Mouse (Mus musculus): ENCODE results near the gene Eef1b2. TPM values are rescaled to one million over a fixed set of nuclear protein-coding genes. Genes with fewer than 3 reads are reported as not detected.
A peak's percentile ranks its signal among the peaks of the same experiment; 100 is the strongest.

Gene Eef1b2
- polyA plus RNA-seq, 1 experiment from 2014 or later: 502 TPM

- Histone ChIP-seq H3K4me3 (ENCODE audit: low read depth, low read length) (no peak within 1 kb of the TSS), H3K36me3 (ENCODE audit: control insufficient read depth, insufficient read depth, low read length) (no peaks in the 10 kb centered on the region), H3K27ac (ENCODE audit: low read depth, low read length) (no peak within 1 kb of the TSS), H3K4me1 (replicated peaks; ENCODE audit: control insufficient read depth, insufficient read depth, low read length) (peaks cover 2% of the 10 kb centered on the region; the same call in 1 of the 2 replicates), H3K27me3 (ENCODE audit: control insufficient read depth, insufficient read depth, low read length) (no peaks in the 10 kb centered on the region), H3K4me2 (ENCODE audit: low read depth, low read length, severe bottlenecking) (peak within 1 kb of the TSS; percentile 40; the same call in 1 of the 2 replicates), H3K9me3 (ENCODE audit: control insufficient read depth, low read length) (no peaks in the 10 kb centered on the region), H3K9ac (ENCODE audit: low read length) (peak within 1 kb of the TSS; percentile 43)
- WGBS: 26% methylated on average over 3 of the region's 3 CpGs
- ATAC-seq (replicated peaks; ENCODE audit: low FRiP score) (no peak), DNase-seq (ENCODE audit: low spot score) (no peak)
Observed at GRCm38 (mm10) chr1:63214271-63214558, 37.6 kb downstream of the Eef1b2 start, which contains the start of gene Gpr1. TSS of gene Gpr1 (minus strand) at chr1:63214543.

GRCm38 (mm10) chr1:63214631-63215030, 38.0 kb downstream of the Eef1b2 start:
- Histone ChIP-seq H3K27me3 (ENCODE audit: control insufficient read depth, insufficient read depth, low read length) (no peaks in the 10 kb centered on the region), H3K4me3 (ENCODE audit: low read depth, low read length) (no peak overlapping the region), H3K27ac (ENCODE audit: low read depth, low read length) (no peak overlapping the region), H3K9ac (ENCODE audit: low read length) (no peak overlapping the region), H3K4me2 (ENCODE audit: low read depth, low read length, severe bottlenecking) (no peak overlapping the region), H3K9me3 (ENCODE audit: control insufficient read depth, low read length) (no peaks in the 10 kb centered on the region), H3K36me3 (ENCODE audit: control insufficient read depth, insufficient read depth, low read length) (no peaks in the 10 kb centered on the region), H3K4me1 (replicated peaks; ENCODE audit: control insufficient read depth, insufficient read depth, low read length) (peaks cover 2% of the 10 kb centered on the region; the same call in 1 of the 2 replicates)
- WGBS: 46% methylated on average over 7 of the region's 7 CpGs
- DNase-seq (ENCODE audit: low spot score) (no peak), ATAC-seq (replicated peaks; ENCODE audit: low FRiP score) (no peak)

GRCm38 (mm10) chr1:63219277-63219676, 42.7 kb downstream of the Eef1b2 start:
- no peak overlapping the region for H3K9ac ChIP-seq (ENCODE audit: low read length)
- no peak overlapping the region for H3K4me2 ChIP-seq (ENCODE audit: low read depth, low read length, severe bottlenecking)
- no peaks in the 10 kb centered on the region for H3K9me3 ChIP-seq (ENCODE audit: control insufficient read depth, low read length)
- ATAC-seq (replicated peaks; ENCODE audit: low FRiP score): no peak
- H3K36me3 ChIP-seq (ENCODE audit: control insufficient read depth, insufficient read depth, low read length): no peaks in the 10 kb centered on the region
- H3K27me3 ChIP-seq (ENCODE audit: control insufficient read depth, insufficient read depth, low read length): no peaks in the 10 kb centered on the region
- H3K4me1 ChIP-seq (replicated peaks; ENCODE audit: control insufficient read depth, insufficient read depth, low read length): no peaks in the 10 kb centered on the region; the same call in 1 of the 2 replicates
- WGBS: 92% methylated on average over 4 of the region's 4 CpGs
- H3K4me3 ChIP-seq (ENCODE audit: low read depth, low read length): no peak overlapping the region
- no peak overlapping the region for H3K27ac ChIP-seq (ENCODE audit: low read depth, low read length)
- DNase-seq (ENCODE audit: low spot score): no peak

- DNase-seq (ENCODE audit: low spot score): no peak
- Histone ChIP-seq H3K27me3 (ENCODE audit: control insufficient read depth, insufficient read depth, low read length) (no peaks in the 10 kb centered on the region), H3K36me3 (ENCODE audit: control insufficient read depth, insufficient read depth, low read length) (no peaks in the 10 kb centered on the region), H3K27ac (ENCODE audit: low read depth, low read length) (no peak overlapping the region), H3K4me1 (replicated peaks; ENCODE audit: control insufficient read depth, insufficient read depth, low read length) (no peaks in the 10 kb centered on the region), H3K9me3 (ENCODE audit: control insufficient read depth, low read length) (no peaks in the 10 kb centered on the region), H3K4me3 (ENCODE audit: low read depth, low read length) (no peak overlapping the region), H3K4me2 (ENCODE audit: low read depth, low read length, severe bottlenecking) (no peak overlapping the region), H3K9ac (ENCODE audit: low read length) (no peak overlapping the region)
- 89% methylated on average over 4 of the region's 4 CpGs for WGBS
- ATAC-seq (replicated peaks; ENCODE audit: low FRiP score): no peak
Observed at GRCm38 (mm10) chr1:63225009-63225408, 48.4 kb downstream of the Eef1b2 start.

- DNase-seq (ENCODE audit: low spot score) (peak; percentile 61), ATAC-seq (replicated peaks; ENCODE audit: low FRiP score) (no peak)
- Histone ChIP-seq H3K9me3 (ENCODE audit: control insufficient read depth, low read length) (no peaks in the 10 kb centered on the region), H3K36me3 (ENCODE audit: control insufficient read depth, insufficient read depth, low read length) (no peaks in the 10 kb centered on the region), H3K9ac (ENCODE audit: low read length) (no peak overlapping the region), H3K27me3 (ENCODE audit: control insufficient read depth, insufficient read depth, low read length) (no peaks in the 10 kb centered on the region), H3K27ac (ENCODE audit: low read depth, low read length) (no peak overlapping the region), H3K4me1 (replicated peaks; ENCODE audit: control insufficient read depth, insufficient read depth, low read length) (no peaks in the 10 kb centered on the region), H3K4me3 (ENCODE audit: low read depth, low read length) (no peak overlapping the region), H3K4me2 (ENCODE audit: low read depth, low read length, severe bottlenecking) (no peak overlapping the region)
- 9% methylated on average over 7 of the region's 7 CpGs for WGBS
Observed at GRCm38 (mm10) chr1:63225890-63226289, 49.3 kb downstream of the Eef1b2 start.

DNA sequence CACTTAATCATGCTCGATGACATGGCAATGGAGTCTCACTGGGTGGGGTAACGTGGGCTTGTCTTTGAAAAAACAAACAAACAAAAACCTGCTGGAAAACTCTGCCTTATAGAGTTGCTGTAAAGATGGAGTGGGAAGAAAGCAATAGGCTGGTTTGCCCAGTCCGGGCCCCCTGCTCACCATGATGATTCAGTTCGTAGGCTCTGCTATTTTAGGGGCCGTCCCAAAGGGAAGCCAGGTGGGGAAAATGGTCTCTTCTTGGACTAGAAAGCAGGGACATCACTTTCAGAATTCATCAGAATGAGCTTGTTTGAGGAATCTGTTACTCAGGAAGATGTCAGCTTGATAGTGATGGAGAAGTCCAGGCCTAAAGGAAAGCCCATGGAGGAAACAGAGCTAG, 50.6 kb downstream of the Eef1b2 start:
- no peak for DNase-seq (ENCODE audit: low spot score)
- Histone ChIP-seq H3K4me2 (ENCODE audit: low read depth, low read length, severe bottlenecking) (no peak overlapping the region), H3K9ac (ENCODE audit: low read length) (no peak overlapping the region), H3K9me3 (ENCODE audit: control insufficient read depth, low read length) (no peaks in the 10 kb centered on the region), H3K4me3 (ENCODE audit: low read depth, low read length) (no peak overlapping the region), H3K4me1 (replicated peaks; ENCODE audit: control insufficient read depth, insufficient read depth, low read length) (no peaks in the 10 kb centered on the region), H3K36me3 (ENCODE audit: control insufficient read depth, insufficient read depth, low read length) (no peaks in the 10 kb centered on the region), H3K27ac (ENCODE audit: low read depth, low read length) (no peak overlapping the region), H3K27me3 (ENCODE audit: control insufficient read depth, insufficient read depth, low read length) (no peaks in the 10 kb centered on the region)
- ATAC-seq (replicated peaks; ENCODE audit: low FRiP score): no peak
- WGBS: 84% methylated on average over 5 of the region's 5 CpGs

Small RNAs within 50 kb of the gene (microRNA-seq; reads per million reads assigned to microRNA genes)
- gene Gm24557 (ENCODE audit: insufficient number of aligned reads) (not detected), gene Gm27512 (ENCODE audit: insufficient number of aligned reads) (not detected)

Other genes starting within 250 kb of the Eef1b2 start
- 12.3 and 12.6 TPM in 2 replicates for gene Ino80d, start 62.2 kb upstream of the Eef1b2 start, polyA plus RNA-seq (2014; fragmentation: Nextera tagmentation; extraction: Ambion mirVana)
- 136 and 137 TPM in 2 replicates for gene Ndufs1, start within 50 bp of the Eef1b2 start, polyA plus RNA-seq (2014; fragmentation: Nextera tagmentation; extraction: Ambion mirVana)
- gene Gpr1, start 37.7 kb downstream of the Eef1b2 start, polyA plus RNA-seq (2014; fragmentation: Nextera tagmentation; extraction: Ambion mirVana): 0.35 TPM in 1 of 2 replicates, not detected in the other
- gene Zdbf2, start 96.4 kb downstream of the Eef1b2 start, polyA plus RNA-seq (2014; fragmentation: Nextera tagmentation; extraction: Ambion mirVana): 25.8 and 26.7 TPM in 2 replicates